Mouse (Mus musculus): ENCODE data around the gene Sgsm3.

Sgsm3 gene

DNA sequence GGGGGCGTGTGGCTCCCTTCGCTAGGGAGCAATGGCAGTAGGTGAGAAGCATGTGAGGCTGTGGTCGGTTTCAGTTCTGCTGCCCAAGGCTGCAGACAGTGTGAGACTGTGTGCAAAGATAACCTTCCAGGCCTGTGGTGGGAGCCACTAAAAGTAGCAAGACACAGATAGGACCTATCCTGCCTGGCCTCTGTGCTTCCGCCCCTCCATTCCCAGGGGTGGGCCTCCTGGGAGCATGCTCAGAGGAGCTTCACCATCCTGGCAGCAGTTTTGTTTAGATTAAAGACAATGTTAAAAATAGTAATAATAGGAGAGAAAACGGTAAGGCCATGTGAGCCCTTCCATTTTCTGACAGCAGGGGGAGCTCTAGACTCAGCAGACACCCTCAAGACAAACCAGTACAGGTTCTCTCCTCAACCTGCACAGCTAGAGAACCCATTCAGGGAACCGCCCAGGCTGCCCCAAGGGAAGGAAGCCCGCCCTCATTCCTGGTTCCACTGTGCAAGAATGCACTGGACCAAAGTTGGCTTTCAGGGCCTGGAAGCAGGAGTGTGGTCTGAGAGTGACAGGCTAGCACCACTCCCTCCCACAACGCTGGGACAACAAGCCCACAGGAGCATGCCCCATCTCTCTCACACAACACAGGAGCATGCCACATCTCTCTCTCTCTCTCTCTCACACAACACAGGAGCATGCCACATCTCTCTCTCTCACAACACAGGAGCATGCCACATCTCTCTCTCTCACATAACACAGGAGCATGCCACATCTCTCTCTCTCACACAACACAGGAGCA lies 50.0 kb downstream of the Sgsm3 start:
- DNase-seq: peak; percentile 91

DNA sequence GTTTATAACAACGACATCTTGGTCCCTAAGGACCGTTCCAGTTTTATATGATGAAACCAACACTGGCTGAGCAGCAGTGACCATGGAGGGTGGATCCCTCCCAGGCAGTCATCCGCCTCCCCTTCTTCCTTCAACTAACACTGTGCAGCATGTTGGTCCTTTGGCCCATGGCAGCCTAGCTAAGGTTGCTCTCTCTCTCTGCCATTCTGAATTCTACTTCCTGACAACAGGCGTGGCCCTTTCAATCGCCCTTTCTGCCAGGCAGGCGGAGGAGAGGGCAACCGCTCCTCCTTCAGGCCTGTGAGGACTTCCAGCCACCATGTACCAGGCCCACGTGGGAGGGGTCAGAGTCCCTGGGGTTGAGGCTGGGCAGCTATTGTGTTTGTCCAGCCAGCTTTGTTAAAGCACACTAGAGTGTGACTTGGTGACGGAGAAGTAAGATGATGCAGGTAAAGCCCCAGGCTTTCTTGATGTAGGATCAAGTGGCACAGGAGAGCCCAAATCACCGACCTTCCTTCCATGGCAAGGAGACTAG lies 53.4 kb downstream of the Sgsm3 start:
- DNase-seq: no peak

DNA sequence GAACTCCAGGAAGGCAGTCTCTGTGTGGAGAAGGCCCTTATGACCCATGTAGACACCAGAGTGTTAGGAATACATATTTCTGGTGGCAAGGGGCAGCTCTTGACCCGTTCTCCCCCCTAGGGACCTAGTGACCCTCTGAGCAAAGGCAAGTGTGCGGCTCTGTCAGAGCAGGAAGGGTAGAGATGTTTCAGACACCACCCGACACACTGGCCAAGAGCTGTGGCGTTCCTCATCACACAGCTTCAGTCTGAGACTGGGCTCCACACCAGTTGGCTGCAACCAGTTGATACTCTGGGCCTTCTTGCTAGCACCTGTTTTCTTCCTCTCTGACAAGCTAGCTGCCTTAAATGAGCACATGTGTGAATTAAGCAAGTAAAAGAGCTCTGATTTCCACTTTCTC lies 54.0 kb downstream of the Sgsm3 start:
- no peak for DNase-seq

GRCm38 (mm10) chr15:81032941-81033629 lies 55.5 kb downstream of the Sgsm3 start:
- no peak for DNase-seq

GRCm38 (mm10) chr15:81034119-81034518 lies 56.6 kb downstream of the Sgsm3 start:
- DNase-seq: no peak

DNA sequence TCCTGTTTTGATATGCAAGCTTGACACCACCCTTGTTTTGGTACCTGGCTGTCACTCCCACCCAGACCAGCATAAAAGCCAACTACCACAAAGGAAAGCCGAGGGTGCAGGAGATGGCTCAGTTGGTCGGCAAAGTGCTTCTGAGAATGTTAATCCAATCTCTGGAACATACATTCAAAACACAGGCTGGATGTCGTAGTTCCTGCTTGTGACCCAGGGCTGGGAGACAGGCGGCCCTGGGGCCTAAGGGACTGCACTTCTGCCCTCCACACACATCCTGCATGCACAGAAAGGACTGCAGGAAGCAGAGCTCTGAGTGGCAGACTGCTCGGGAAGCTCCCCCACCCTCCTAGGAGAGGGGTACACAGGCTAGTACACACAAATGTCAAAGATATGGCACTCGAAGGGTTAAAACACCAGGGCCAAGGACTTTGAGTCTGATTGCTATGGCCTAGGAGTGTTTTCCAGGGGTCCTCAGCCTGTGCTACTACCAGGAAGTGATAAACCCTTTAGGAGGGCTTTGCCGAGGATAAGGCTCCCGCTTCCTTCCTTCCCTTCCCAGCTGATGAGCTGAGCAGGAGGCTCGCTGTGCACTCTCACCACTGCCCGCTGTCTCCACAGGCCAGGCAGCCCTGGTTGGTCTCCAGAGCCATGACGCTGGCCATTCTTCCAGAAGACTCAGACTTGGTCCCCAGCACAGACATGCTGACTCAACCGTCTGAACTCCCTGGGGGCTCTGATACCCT lies 58.0 kb downstream of the Sgsm3 start:
- DNase-seq: no peak

- DNase-seq: no peak
Observed at GRCm38 (mm10) chr15:81038419-81038818, 60.9 kb downstream of the Sgsm3 start.

- DNase-seq: no peak
Observed at GRCm38 (mm10) chr15:81041767-81042166, 64.2 kb downstream of the Sgsm3 start.

DNA sequence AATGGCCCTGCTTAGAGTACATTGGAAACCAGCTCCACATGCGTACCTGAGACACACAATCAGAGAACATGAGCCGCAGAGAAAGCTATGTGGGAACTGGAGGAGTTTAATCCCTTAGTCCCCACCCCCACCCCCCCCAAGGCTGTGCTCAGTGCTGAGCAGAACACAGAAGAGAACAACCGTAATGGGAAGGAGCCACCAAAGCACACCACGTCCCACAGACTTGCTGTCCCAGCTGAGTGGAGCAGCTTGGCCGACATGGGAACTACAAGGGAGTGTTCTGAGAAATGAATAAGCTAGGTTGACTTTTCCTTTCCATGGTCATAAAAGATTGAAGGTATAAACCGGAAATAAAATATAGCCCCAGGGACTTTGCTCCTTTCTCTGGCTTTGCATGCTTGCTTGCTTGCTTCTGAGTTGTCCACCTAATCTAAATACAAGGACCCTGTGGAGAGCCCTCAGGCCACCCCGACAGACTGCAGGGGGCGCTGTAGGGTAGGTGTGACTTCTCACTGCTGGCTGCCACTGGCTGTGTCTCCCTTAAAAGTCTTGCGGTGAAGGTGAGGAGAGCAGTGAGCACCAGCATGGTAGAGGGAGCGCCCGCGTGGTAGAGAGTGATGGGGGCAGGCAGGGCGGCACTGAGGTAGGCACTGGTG lies 64.8 kb downstream of the Sgsm3 start:
- DNase-seq: peak; percentile 48

- no peak for DNase-seq
Observed at GRCm38 (mm10) chr15:81044446-81044845, 66.9 kb downstream of the Sgsm3 start.

DNA sequence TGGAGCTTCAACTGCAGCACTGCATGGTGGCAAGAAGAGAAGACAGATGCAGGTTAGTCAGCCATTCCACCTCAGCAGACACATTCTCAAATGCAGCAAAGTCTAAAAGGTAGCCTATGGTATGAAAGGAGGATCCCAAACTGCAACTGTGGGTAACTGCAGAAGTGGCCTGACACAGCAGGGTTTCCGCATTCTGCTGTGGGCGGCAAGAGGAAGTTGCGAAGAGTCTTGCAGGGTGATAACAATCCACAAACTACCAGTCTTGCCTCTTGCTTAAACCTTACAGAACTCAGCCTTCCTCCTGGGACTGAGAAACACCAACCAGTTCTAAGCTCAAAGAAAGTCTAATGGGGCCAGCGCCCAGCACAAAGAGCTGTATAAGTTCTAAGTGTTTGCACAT lies 67.8 kb downstream of the Sgsm3 start:
- DNase-seq: no peak

- DNase-seq: no peak
Observed at GRCm38 (mm10) chr15:81046061-81046460, 68.5 kb downstream of the Sgsm3 start.

DNA sequence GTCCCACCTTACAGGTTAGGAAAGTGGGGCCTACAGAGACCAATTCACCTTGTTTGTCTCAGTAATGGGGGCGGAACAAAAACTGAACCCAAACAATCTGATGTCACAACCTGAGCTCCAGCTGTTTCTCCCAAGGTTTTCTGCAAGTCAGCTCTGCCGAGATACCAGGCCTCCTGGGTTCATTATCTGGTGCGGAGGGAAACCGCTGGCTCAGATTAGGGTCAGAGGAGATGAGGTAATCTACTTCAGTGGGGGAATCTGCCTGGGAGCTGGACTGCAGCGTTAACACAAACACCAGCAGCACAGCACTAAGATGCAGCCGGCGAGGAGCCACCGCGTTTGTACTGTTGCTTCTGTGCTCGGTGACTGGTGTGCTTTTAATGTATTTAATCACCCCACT lies 69.9 kb downstream of the Sgsm3 start:
- DNase-seq: no peak

- DNase-seq: peak; percentile 60
Observed at GRCm38 (mm10) chr15:81049401-81050053, 72.0 kb downstream of the Sgsm3 start.

DNA sequence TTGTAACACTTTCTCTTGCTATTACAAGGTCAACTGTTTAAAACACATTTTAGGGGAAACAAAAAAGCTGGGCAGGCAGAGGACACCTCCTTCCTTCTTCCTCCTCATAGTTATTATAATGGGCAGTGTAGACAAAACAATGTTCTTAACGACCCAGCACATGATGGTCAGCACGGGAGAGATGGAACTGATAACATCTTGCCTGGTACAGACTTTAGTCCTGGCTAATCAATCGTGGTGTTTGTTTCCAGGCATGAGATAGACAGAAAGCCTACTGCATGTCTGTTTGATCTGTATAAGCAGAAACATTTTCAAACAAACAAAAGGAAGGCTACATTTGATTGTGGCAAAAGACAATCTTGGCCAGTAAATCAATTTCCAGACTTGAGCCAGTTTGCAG lies 72.9 kb downstream of the Sgsm3 start:
- DNase-seq: no peak

- no peak for DNase-seq
Observed at GRCm38 (mm10) chr15:81052491-81052890, 74.9 kb downstream of the Sgsm3 start.

DNA sequence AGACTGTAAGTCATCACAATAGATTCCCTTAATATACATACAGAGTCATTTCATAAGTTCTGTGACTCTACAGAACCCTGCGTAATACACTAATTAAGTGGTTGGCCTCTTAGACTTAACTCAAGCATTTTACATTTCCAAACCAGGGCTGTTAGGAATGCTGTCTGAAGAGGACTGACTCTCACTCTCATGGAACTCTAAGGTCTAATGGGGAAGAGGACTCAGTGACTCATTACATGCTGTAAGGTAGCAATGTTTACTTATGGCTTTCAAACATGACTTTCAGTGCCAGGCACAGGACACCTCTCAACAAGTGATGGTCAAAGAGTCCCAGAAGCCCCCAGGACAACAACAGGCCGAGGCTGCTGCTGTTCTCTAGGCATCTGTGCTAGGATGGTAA lies 77.9 kb downstream of the Sgsm3 start:
- DNase-seq: no peak

GRCm38 (mm10) chr15:81057736-81058135 lies 80.2 kb downstream of the Sgsm3 start:
- DNase-seq: no peak

GRCm38 (mm10) chr15:81060975-81061374 lies 83.4 kb downstream of the Sgsm3 start:
- DNase-seq: no peak
